Mouse (Mus musculus): ENCODE data around the gene Sbno2. TPM values are rescaled to one million over a fixed set of nuclear protein-coding genes. Genes with fewer than 3 reads are reported as not detected.

Sbno2 gene
- total RNA-seq (2022), result 10 to 100 TPM; 16.2 to 32.0 (median 20.3) TPM

DNA sequence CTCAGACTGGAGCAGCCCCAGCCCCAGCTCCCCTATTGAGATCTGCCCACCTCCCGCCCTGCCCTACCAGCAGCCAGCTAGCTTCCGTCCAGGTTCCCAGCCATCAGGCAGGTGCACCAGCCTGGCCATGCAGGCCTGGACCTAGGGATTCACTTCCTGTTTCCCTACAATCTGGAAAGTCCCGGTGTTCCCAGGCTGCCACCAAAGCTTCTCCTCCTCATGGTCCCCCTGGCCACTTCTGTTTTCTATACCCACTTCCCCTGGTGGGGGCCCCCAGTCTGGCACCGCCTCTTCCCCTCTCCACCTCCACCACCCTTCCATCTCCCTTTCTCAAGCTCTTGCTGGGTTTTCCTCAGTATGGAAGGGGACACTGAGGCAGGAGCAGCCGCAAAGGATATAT is at the start of gene Sbno2:
Gene Sbno2 (minus strand): TSS at position 112 of the 400 bp plus-strand sequence.
- no peak for DNase-seq (ENCODE audit: low spot score in 2 of 2)

DNA sequence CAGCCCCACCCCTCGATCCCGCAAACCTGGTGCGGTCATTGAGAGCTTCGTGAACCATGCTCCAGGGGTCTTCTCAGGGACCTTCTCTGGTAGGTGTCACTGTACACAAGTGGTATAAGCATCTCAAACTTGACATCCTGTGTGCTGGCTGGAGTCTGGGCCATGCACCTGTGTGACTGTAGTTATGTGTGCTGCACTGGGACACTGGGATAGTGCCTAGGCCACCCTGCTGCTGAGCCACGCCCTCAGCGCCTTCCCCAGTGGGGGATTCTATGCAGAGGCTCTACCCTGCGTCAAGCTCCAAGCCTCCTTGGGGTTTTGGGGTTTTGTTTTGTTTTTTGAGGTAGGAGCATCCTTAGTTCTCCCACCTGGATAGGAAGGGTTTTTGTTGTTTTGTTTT is 49.0 kb upstream of the Sbno2 start:
- DNase-seq (ENCODE audit: low spot score in 2 of 2), result no peak

DNA sequence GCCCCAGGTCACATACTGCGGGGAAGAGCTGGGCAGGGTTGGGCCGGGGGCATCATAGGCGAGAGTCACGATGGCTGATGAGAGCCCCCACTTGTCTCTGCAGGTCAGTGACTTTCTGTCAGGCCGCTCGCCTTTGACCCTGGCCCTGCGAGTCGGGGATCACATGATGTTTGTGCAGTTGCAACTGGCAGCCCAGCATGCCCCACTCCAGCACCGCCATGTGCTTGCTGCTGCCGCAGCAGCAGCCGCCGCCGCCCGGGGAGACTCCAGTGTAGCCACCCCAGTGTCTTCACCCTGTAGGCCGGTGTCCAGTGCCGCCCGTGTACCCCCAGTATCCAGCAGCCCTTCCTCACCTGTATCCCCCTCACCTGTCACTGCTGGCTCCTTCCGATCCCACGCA is 48.3 kb upstream of the Sbno2 start:
- DNase-seq (ENCODE audit: low spot score in 2 of 2), result no peak

DNA sequence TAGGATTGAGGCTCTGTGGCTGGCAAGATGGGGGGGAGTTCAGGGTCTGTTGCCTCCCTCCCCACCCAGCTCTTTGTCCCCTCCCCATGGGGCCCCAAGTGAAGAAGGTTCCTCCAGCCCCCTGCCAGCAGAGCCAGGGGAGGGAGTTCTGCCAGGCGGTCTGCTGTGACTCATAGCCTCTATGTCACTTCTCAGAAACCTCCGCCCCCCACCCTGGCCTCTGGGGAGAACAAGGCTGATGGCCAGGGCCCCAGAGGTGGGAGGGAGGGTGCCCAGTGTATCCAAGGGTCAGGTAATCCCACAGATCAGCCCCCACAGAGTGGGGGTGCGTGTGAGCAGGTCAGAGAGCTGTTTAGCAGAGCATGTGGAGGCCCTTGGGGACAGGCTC is 47.5 kb upstream of the Sbno2 start:
- DNase-seq (ENCODE audit: low spot score in 2 of 2), result peak in 1 of 2 experiments; percentile 62

DNA sequence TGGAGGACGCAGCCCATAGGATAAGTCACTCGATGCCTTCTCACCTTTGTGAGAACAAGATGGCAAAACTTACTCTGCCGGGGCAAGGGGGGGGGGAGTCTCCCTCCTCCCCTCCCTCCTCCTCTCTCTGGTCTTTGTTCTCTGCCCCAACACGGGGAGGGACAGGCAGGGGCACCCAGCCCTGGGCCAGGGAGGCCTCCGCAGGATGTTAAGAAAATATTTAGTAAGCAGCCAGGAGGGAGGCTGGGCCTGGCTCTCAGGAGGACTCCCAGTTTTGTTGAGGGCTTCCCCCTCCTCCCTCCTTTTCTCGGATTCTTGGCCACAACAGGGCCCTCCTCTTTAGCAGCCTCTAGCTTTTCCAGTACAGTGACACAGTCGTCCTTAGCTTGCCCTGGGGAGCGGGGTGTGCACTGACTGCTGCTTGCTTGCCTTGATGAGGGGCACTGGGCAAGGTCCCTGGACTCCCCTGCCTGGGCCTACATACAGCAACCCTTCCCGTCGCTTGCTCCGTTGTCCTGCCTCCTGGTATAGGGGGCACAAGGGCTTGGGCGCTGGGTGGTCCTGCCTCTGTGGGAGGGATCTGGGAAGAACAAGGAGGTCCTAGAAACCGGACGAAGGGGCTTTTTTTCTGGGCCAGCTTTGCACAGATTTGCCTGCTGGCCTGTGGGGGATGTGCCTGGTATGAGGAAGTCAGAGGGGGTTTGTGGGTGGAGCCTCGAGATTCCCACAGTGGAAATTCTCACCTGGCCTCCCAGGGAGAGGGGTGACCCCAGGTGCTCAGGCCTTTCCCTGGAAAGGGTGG is 46.9 kb upstream of the Sbno2 start:
- peak in 1 of 2 experiments; percentile 60 for DNase-seq (ENCODE audit: low spot score in 2 of 2)

GRCm38 (mm10) chr10:80151211-80152034 is 46.1 kb upstream of the Sbno2 start:
- DNase-seq (ENCODE audit: low spot score in 2 of 2), result peak in 1 of 2 experiments; percentile 62

GRCm38 (mm10) chr10:80150226-80151210 is 45.1 kb upstream of the Sbno2 start:
- peak in 1 of 2 experiments; percentile 68 for DNase-seq (ENCODE audit: low spot score in 2 of 2)

GRCm38 (mm10) chr10:80149291-80150225 is 44.2 kb upstream of the Sbno2 start:
- DNase-seq (ENCODE audit: low spot score in 2 of 2), result peak; percentile 85 to 98

GRCm38 (mm10) chr10:80148610-80149290 is 43.4 kb upstream of the Sbno2 start:
- DNase-seq (ENCODE audit: low spot score in 2 of 2), result peak; percentile 90 to 92

DNA sequence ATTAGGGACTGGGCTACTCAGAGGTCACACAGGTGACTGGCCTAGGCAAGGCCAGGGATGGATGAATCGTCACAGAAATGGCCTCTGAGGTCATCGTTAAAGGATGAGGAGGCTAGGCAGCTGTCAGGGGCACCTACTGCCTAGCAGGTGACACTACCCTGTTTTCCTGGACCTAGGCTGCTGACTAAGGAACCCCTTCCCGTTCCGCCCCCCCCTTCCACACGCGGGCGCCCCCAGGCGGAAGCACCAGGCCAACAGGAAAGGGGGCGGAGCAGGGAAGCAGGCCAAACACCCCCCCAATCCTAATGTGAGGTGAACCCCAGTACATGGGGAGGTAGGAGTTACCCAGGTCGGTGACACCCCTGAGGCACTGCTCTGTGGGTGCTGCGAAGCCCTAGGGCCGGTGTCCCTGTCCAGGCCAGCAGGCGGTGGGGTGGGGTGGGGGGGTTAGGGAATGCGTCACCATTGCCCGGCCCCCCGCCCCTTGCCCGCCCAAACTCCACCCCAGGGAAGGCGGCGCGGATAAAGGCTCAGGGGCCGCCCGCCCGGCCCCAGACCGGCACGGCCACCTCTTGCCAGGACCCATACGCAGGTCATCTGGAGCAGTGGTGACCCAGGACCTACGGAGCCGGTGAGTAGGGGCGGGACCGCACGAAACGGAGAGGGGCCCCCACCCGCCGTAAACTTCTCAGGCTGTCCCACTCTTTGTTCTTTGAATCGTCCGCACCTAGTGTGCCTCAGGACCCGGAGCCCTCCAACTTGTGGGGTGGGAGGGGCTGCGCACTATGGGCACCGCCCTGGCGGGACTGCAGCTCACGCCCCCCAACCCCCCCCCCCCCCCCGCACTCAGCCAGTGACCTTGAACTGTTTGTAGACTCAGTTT is 42.6 kb upstream of the Sbno2 start, which contains the start of gene Midn:
Gene Midn (plus strand): TSS at position 554 of the 883 bp plus-strand sequence.
- peak in 1 of 2 experiments; percentile 72 for DNase-seq (ENCODE audit: low spot score in 2 of 2)

DNA sequence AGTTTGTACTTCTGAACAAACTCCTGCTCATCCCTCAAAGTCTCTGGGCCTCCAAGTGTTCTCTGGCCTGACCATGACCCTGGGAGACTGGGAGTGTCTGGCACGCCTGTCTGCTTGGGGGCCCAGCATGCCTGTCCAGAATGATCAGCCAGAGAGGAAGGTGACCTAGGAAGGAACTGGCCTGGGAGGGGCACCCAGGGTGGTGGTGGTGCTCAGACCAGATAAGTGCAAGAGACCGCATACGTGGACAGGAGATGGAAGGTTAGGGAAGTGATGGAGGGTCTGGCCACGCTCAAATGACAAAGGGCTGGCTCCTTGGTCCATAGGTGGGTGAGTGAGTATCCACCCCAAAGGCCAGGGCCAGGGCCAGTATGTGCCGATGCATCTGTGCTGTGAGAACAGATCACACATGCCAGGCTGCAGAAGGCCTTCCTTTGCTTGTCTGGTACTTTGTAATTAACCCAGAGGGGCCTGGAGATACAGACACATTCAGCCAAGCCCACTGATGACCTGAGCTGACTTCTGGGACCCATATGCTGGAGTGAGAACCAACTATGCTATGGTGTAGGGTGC is 41.9 kb upstream of the Sbno2 start:
- DNase-seq (ENCODE audit: low spot score in 2 of 2), result no peak

- DNase-seq (ENCODE audit: low spot score in 2 of 2), result no peak
Observed at GRCm38 (mm10) chr10:80146568-80147011, 41.2 kb upstream of the Sbno2 start.

DNA sequence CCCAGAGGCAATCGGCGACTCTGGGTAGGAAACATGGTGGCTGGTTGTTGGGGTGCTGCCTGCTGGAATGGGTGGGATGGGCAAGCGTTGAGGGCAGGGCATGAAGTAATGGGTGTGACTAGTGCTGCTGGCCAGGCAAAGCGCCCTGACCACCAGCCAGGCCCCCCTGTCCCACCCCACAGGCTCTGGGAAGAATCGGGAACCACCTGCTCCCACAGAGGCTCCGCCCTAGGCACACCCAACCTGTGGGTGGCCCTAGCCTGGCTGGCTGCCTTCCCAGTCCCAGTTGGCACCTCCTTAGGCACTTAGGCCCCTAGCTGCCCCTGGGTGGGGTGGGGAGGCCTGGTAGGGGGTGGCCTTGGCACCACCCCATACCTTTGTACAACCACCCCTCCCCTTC is 40.5 kb upstream of the Sbno2 start:
- no peak for DNase-seq (ENCODE audit: low spot score in 2 of 2)

- peak in 1 of 2 experiments; percentile 79 for DNase-seq (ENCODE audit: low spot score in 2 of 2)
Observed at GRCm38 (mm10) chr10:80144864-80145838, 39.8 kb upstream of the Sbno2 start.

DNA sequence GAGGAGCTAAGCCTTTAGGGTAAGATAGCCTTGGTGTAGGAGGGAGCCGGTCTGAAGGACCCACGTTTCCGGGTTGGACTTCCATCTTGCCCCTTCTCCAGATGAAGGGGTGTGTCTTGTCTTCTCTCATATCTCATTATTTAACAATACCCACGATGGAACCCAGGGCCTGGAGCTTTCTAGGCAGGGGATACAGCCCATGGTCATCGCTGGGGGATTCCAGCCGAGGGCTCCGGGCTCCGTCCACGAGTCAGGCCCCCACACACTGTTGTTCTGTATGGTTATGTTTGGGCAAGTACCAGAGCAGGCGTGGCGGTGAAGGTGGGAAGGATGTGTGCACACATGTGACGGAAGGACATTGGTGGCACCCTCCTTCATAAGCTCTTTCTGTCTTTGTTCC is 38.8 kb upstream of the Sbno2 start:
- DNase-seq (ENCODE audit: low spot score in 2 of 2), result no peak

DNA sequence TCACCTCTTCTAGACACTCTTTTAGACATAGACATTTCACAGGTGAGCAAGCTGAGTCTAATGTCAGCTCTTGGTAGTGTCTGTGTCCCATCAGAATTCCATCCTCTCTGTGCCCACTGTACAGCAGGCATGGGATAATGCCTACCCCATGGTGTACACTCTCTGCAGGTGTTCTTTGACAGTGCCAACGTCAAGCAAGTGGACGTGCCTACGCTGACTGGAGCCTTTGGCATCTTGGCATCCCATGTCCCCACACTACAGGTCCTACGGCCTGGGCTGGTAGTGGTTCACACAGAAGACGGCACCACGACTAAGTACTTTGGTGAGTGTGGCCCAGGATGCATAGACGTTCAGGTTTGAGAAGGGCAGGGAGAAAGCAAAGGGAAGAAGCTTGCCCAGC is 38.3 kb upstream of the Sbno2 start:
- DNase-seq (ENCODE audit: low spot score in 2 of 2), result no peak

- peak in 1 of 2 experiments; percentile 63 for DNase-seq (ENCODE audit: low spot score in 2 of 2)
Observed at GRCm38 (mm10) chr10:80142530-80142925, 37.2 kb upstream of the Sbno2 start.
